Mouse (Mus musculus) heart, embryonic 14.5 days (tissue): ENCODE results near the gene Ddx58. TPM values are rescaled to one million over a fixed set of nuclear protein-coding genes. Genes with fewer than 3 reads are reported as not detected.

ENCODE experiments used
- ATAC-seq: fragments of 200-750 bp; cut with Nextera tagmentation; 2 replicates; pipeline ENCODE4 v1.8.0; 2017; ENCODE audit warnings: low read depth, moderate TSS enrichment; ENCODE audit not compliant: insufficient number of reproducible peaks, insufficient read depth, low FRiP score
- H3K27ac ChIP-seq, 2 experiments: fragments of 200-500 bp in 1 of 2; fragments of 300-500 bp in 1 of 2; sonication (generic) in 1 of 2; replicated peaks in 1 of 2; 2 replicates each; pipeline ENCODE4 v1.5.1; 2012 to 2014; ENCODE audit warnings: low read depth in 2 of 2, low read length in 2 of 2, control low read depth in 1 of 2, mild to moderate bottlenecking in 1 of 2, mixed read lengths in 1 of 2; ENCODE audit not compliant: control insufficient read depth in 1 of 2, insufficient read depth in 1 of 2
- H3K27me3 ChIP-seq: fragments of 300-500 bp; sonication (generic); 2 replicates; pipeline ENCODE4 v1.6.1; 2014; ENCODE audit warnings: mild to moderate bottlenecking, low read length, control low read depth; ENCODE audit not compliant: control insufficient read depth, insufficient read depth
- H3K36me3 ChIP-seq: fragments of 300-500 bp; sonication (generic); 2 replicates; pipeline ENCODE4 v1.6.1; 2014; ENCODE audit warnings: mild to moderate bottlenecking, control low read depth, low read length, mixed read lengths; ENCODE audit not compliant: control insufficient read depth, insufficient read depth
- H3K4me1 ChIP-seq, 2 experiments: fragments of 200-500 bp in 1 of 2; fragments of 300-500 bp in 1 of 2; sonication (generic) in 1 of 2; 2 replicates each; pipeline ENCODE4 v1.6.1; 2012 to 2014; ENCODE audit warnings: low read length in 2 of 2, control low read depth in 1 of 2, mixed read lengths in 1 of 2; ENCODE audit not compliant: control insufficient read depth in 2 of 2, insufficient read depth in 2 of 2
- H3K4me2 ChIP-seq: fragments of 300-500 bp; sonication (generic); 2 replicates; pipeline ENCODE4 v1.6.1; 2014; ENCODE audit warnings: mild to moderate bottlenecking, low read length
- H3K4me3 ChIP-seq, 2 experiments: fragments of 200-500 bp in 1 of 2; fragments of 300-500 bp in 1 of 2; sonication (generic) in 1 of 2; 2 replicates each; pipeline ENCODE4 v1.5.1; 2012 to 2014; ENCODE audit warnings: low read length in 2 of 2, mild to moderate bottlenecking in 2 of 2, control low read depth in 1 of 2, low read depth in 1 of 2, moderate library complexity in 1 of 2; ENCODE audit not compliant: control insufficient read depth in 1 of 2, insufficient read depth in 1 of 2
- H3K9ac ChIP-seq: fragments of 300-500 bp; sonication (generic); 2 replicates; pipeline ENCODE4 v1.6.1; 2014; ENCODE audit warnings: mild to moderate bottlenecking, low read length
- H3K9me3 ChIP-seq: fragments of 300-500 bp; sonication (generic); 2 replicates; pipeline ENCODE4 v1.6.1; 2016; ENCODE audit warnings: low read length, control low read depth; ENCODE audit not compliant: control insufficient read depth
- WGBS: fragments of 180-500 bp; shearing (Covaris S2); extraction: QIAGEN DNeasy Blood & Tissue Kit; methylation state at CpG from one replicate; pipeline ENCODE4 v1.1.7; 2014; 5-methylcytosine and 5-hydroxymethylcytosine counted together
- polyA plus RNA-seq: library from polyadenylated mRNA; unstranded; fragments of >200 nt; fragmentation: Nextera tagmentation; extraction: Ambion mirVana; gene quantifications from 2 replicates; pipeline ENCODE4 v1.2.1, GENCODE M21; 2014

The Ddx58 gene
- polyA plus RNA-seq, 1 experiment from 2014 or later: 10.4 TPM

DNA sequence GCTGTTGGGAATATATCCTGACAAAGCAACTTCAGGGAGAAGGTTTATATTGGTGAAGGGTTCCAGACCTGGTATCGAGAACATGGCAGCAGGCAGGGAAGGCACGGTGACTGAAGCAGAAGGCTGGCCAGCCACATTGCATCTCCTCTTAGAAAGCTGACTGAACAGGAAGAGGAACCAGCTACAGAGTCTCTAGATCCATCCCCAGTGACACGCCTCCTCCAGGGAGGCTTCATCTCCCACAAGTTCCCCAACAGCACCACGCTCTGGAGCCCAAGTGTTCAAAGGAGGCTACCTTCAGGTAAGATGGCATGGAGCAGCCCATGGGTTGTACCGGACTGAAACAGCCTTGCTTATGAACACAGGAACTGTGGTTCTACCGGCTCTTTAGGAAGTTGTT, 37.4 kb downstream of the Ddx58 start:
- 96% methylated on average over 6 of the region's 6 CpGs for WGBS
- no peak for ATAC-seq
- Histone ChIP-seq H3K4me2 (no peak overlapping the region), H3K4me3 (no peak overlapping the region), H3K36me3 (peaks cover 66% of the 10 kb centered on the region), H3K9me3 (no peaks in the 10 kb centered on the region), H3K27ac (no peak overlapping the region), H3K4me1 (no peaks in the 10 kb centered on the region), H3K9ac (no peak overlapping the region), H3K27me3 (no peaks in the 10 kb centered on the region)

- Histone ChIP-seq H3K27ac (no peak overlapping the region), H3K9ac (no peak overlapping the region), H3K4me1 (peaks cover 0 to 7% of the 10 kb centered on the region in 2 experiments; a peak in 1 of 4 replicates), H3K9me3 (no peaks in the 10 kb centered on the region), H3K36me3 (peaks cover 71% of the 10 kb centered on the region), H3K4me2 (no peak overlapping the region), H3K27me3 (no peaks in the 10 kb centered on the region), H3K4me3 (no peak overlapping the region)
- WGBS: 87% methylated on average over 2 of the region's 2 CpGs
- no peak for ATAC-seq
Measured at GRCm38 (mm10) chr4:40195336-40195735, 44.3 kb downstream of the Ddx58 start.

DNA sequence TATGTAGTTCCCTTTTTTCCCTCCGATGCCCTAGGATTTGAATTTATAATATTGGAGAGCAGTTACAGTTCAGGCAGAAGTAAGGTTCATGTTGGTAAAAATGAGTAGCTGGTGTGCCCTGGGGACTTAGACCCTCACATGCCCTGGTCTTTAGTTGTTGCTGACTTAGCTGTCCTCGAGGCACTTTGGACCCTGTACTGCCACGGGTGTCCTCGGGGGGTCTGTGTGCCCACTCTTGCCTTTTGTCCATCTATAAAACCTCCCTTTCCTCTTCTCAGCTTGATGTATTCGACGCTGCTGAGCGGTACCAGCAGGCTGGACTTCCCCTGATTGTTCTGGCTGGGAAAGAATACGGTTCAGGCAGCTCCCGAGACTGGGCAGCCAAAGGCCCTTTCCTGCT, 46.2 kb downstream of the Ddx58 start:
- no peak overlapping the region for H3K9ac ChIP-seq
- no peak for ATAC-seq
- H3K27me3 ChIP-seq: no peaks in the 10 kb centered on the region
- no peak overlapping the region for H3K4me2 ChIP-seq
- no peaks in the 10 kb centered on the region for H3K9me3 ChIP-seq
- H3K4me3 ChIP-seq: no peak overlapping the region
- no peak overlapping the region for H3K27ac ChIP-seq
- H3K4me1 ChIP-seq: peaks cover 0 to 7% of the 10 kb centered on the region in 2 experiments; a peak in 1 of 4 replicates
- WGBS: 74% methylated on average over 9 of the region's 9 CpGs
- peaks cover 78% of the 10 kb centered on the region for H3K36me3 ChIP-seq

GRCm38 (mm10) chr4:40192246-40192645, 47.4 kb downstream of the Ddx58 start:
- Histone ChIP-seq H3K9ac (no peak overlapping the region), H3K27ac (no peak overlapping the region), H3K4me2 (no peak overlapping the region), H3K9me3 (no peaks in the 10 kb centered on the region), H3K4me3 (no peak overlapping the region), H3K27me3 (no peaks in the 10 kb centered on the region), H3K36me3 (peaks cover 78% of the 10 kb centered on the region), H3K4me1 (peaks cover 0 to 7% of the 10 kb centered on the region in 2 experiments; a peak in 1 of 4 replicates)
- 43% methylated on average over 2 of the region's 2 CpGs for WGBS
- ATAC-seq: no peak

GRCm38 (mm10) chr4:40187956-40188355, 51.7 kb downstream of the Ddx58 start:
- 90% methylated on average over 7 of the region's 7 CpGs for WGBS
- no peaks in the 10 kb centered on the region for H3K27me3 ChIP-seq
- peaks cover 0 to 7% of the 10 kb centered on the region in 2 experiments; a peak in 1 of 4 replicates for H3K4me1 ChIP-seq
- H3K9ac ChIP-seq: no peak overlapping the region
- no peak overlapping the region for H3K27ac ChIP-seq
- no peak overlapping the region for H3K4me2 ChIP-seq
- no peak overlapping the region for H3K4me3 ChIP-seq
- no peaks in the 10 kb centered on the region for H3K9me3 ChIP-seq
- ATAC-seq: no peak
- peaks cover 85% of the 10 kb centered on the region for H3K36me3 ChIP-seq

DNA sequence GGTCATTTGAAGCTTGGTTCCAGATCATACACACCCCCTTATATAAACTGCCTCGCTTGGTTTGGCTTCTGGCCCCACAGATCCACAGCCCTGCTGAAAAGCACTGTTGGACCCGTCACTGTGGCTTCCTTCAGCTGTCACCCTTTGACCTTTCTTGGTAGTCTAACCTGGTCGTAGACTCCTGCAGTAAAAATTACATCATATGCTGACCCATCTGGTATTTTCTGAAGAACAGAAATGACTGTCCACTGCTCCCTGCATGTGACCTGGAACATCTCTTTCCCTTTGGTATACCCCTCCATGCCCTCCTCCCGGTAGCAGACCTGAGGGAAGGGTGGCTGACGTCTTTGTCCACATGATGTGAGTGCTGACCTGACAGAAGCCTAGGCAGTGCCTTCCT, 55.2 kb downstream of the Ddx58 start:
- Histone ChIP-seq H3K27me3 (no peaks in the 10 kb centered on the region), H3K9me3 (no peaks in the 10 kb centered on the region), H3K4me1 (no peaks in the 10 kb centered on the region), H3K27ac (no peak overlapping the region), H3K36me3 (peaks cover 95% of the 10 kb centered on the region), H3K4me2 (no peak overlapping the region), H3K4me3 (no peak overlapping the region), H3K9ac (no peak overlapping the region)
- WGBS: 74% methylated on average over 5 of the region's 5 CpGs
- no peak for ATAC-seq

DNA sequence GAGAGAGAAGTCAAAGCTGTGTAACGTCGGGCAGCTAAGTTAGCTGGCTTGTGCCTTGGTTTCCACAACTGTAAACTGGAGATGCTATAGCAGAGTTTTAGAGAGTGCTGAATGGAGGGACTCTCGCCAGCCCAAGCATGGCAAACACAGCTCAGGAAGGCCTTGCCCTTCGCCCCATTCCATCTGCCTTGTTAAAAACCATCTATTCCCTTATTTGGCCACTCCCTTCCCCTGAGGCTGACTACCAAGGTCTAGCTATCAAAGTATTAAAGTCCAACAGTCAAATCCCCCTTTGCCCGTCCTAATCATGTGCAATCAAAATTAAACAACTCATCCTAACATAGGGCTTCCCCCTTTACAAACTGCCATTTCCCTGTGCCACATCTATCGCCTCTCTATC, 55.8 kb downstream of the Ddx58 start:
- no peak overlapping the region for H3K4me2 ChIP-seq
- 92% methylated on average over 6 of the region's 6 CpGs for WGBS
- no peak overlapping the region for H3K9ac ChIP-seq
- peaks cover 92% of the 10 kb centered on the region for H3K36me3 ChIP-seq
- no peaks in the 10 kb centered on the region for H3K4me1 ChIP-seq
- no peak overlapping the region for H3K4me3 ChIP-seq
- no peak overlapping the region for H3K27ac ChIP-seq
- no peaks in the 10 kb centered on the region for H3K27me3 ChIP-seq
- no peak for ATAC-seq
- no peaks in the 10 kb centered on the region for H3K9me3 ChIP-seq

DNA sequence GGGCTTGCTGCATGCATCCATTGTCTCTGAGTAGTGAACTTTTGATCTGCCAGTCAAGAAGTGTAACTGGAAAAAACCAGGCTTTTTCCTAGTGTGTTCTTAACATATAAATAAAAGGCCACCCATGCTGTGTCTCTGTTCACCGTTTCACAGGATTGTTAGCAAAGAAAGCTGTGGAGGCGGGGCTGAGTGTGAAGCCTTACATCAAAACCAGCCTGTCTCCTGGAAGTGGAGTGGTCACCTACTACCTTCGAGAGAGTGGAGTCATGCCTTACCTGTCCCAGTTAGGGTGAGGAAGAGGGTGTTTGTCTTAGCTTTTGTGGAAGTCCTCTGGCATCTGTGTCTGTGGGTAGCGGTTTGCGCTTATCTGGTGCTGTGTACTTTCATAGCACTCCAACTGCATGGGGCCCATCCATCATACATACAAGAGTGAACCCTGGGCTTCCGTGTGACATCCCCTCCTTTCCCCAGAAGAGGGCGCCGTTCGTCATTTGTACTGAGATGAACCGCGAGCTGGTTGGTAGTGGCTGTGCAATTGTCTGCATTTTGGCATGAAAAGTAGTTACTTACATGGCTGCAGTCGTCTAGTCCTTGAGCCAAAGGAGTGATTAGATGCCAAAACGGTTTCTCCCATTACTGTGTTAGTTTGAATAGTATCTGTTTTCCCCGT, 56.8 kb downstream of the Ddx58 start:
- Histone ChIP-seq H3K27ac (no peak overlapping the region), H3K4me3 (no peak overlapping the region), H3K9ac (no peak overlapping the region), H3K36me3 (peaks cover 92% of the 10 kb centered on the region), H3K9me3 (no peaks in the 10 kb centered on the region), H3K4me1 (no peaks in the 10 kb centered on the region), H3K4me2 (no peak overlapping the region), H3K27me3 (no peaks in the 10 kb centered on the region)
- ATAC-seq: no peak
- 43% methylated on average over 14 of the region's 14 CpGs for WGBS
